Mouse (Mus musculus) layer of hippocampus, postnatal 14 days (tissue): ENCODE data around the gene Pgap3. TPM values are rescaled to one million over a fixed set of nuclear protein-coding genes. Genes with fewer than 3 reads are reported as not detected.
"Not testable (repeated sequence)": the region's sequence is repeated elsewhere in the genome, so short reads cannot be mapped to it uniquely, and the experiment has no call there.

Source experiments
- DNase-seq, 2 experiments: peaks; one replicate each; pipeline ENCODE4 v3.0.0; 2021 to 2022; ENCODE audit warnings: low spot score in 2 of 2, mixed read lengths in 1 of 2
- total RNA-seq, 2 experiments: library from RNA; stranded (reverse); gene quantifications; 2 replicates each; pipeline ENCODE4 v1.2.3; 2021

Pgap3 gene
- total RNA-seq, 2 experiments from 2014 or later: 10.0 to 10.1 TPM

DNA sequence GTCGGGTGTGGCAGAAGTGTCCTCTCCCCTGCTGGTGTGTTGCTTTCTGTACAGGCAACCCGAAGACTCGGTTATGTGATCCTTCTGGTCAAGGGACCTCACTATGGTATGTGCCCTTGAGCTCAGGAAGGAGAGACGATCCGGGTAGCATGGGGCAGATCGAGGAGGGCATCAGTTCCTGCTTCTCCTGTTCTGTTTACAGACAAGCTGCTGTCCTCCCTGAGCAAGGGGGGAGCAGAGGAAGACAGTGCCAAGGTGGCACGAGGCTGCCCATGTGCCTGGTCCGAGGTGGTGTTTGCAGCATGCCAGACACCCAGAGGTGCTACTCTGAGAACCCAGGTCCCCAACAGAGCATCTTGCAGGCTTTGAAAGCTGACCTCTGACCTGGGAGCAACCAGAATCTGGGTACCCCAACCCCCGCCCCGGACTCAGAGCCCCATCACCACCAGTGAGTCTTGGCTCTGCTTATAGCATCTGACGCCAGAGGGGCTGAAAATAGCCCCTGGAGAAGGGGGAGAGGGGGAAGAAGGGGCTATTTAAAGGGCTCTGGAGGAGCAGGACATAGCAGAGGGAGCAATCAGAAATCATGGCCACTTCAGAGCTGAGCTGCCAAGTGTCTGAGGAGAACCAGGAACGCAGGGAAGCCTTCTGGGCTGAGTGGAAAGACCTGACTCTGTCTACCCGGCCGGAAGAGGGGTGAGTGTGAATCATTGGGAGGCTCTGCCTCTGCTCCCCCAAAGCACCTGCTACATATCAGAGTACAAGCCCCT lies 16.8 kb downstream of the Pgap3 start, which contains the start of gene Tcap:
TSS of gene Tcap (plus strand) at position 551 of the 770 bp plus-strand sequence.
- no peak for DNase-seq

DNA sequence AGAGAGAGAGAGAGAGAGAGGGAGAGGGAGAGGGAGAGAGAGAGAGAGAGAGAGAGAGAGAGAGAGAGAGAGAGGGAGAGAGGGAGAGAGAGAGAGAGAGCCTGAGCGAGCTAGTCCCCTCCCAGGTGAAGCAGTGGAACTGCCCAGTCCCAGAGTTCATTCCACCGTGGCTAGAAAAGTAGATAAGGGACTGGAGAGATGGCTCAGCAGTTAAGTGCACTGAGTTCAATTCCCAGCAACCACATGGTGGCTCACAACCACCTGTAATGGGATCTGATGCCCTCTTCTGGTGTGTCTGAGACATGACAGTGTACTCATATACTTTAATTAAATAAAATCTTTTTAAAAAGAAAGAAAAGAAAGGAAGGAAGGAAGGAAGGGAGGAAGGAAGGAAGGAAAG lies 17.9 kb downstream of the Pgap3 start:
- not testable (repeated sequence) for DNase-seq

- no peak for DNase-seq
These were observed 18.6 kb downstream of the Pgap3 start for GRCm38 (mm10) chr11:98381651-98382050.

DNA sequence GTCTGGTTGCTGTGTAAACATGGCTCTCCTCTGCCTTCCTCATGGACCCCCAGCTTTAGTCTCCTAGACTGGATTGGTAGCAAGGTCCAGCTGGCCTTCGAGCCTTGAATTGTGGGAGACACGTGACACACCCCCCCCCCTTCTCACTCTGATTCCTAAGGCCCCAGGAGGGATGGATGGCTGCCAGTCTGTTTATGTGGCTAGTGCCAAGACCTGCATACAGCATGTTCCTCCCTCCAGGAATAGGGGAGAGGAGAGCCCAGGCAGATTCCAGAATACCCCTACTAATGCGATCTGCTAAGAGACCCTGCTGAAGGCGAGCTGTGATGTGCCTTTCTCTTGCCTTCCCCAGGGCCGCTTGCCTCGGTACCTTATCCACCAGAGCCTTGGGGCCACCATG lies 20.2 kb downstream of the Pgap3 start:
- DNase-seq: no peak

GRCm38 (mm10) chr11:98379379-98379778 lies 20.9 kb downstream of the Pgap3 start:
- DNase-seq: no peak

GRCm38 (mm10) chr11:98377787-98378186 lies 22.5 kb downstream of the Pgap3 start:
- DNase-seq: no peak

DNA sequence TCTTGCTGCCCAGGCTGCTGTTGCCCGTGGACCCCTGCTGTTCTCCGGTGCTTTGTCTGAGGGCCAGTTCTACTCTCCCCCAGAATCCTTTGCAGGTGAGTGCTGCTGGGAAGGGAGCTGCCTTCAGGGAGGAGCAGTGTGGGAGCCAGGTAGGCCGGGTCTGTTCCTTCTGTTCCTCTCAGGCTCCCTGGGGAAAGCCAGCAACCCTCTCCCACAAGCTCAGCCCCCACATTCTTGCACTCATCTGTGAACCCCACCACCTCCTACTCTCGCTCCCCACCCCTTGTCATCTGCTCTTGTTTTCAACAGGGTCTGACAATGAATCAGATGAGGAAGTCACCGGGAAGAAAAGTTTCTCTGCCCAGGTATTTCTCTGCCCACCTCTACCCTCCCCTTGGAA lies 23.5 kb downstream of the Pgap3 start:
- DNase-seq: no peak

GRCm38 (mm10) chr11:98374266-98374665 lies 26.0 kb downstream of the Pgap3 start:
- no peak for DNase-seq

DNA sequence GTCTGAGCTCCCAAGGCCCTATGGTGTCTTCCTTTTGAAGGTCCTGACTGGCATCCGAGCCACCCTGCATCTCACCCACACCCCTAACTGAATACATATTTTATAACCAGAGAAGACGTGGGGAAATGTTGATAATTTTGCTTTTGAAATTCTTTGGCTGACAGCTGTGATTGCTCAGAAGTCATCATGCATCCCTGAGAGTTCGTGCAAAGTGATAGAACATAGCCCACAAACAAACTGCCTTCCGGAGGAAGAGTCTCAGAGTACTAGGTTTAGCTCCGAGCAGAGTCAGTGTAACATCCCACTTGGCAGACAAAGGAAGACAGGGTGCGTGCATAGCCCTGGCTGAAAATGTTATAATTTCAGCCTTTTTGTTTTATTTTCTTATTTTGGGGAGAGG lies 27.0 kb downstream of the Pgap3 start:
- no peak for DNase-seq

GRCm38 (mm10) chr11:98372406-98372805 lies 27.9 kb downstream of the Pgap3 start:
- DNase-seq: peak; percentile 54 to 68

- no peak for DNase-seq
These were observed 28.6 kb downstream of the Pgap3 start for GRCm38 (mm10) chr11:98371556-98372240.

DNA sequence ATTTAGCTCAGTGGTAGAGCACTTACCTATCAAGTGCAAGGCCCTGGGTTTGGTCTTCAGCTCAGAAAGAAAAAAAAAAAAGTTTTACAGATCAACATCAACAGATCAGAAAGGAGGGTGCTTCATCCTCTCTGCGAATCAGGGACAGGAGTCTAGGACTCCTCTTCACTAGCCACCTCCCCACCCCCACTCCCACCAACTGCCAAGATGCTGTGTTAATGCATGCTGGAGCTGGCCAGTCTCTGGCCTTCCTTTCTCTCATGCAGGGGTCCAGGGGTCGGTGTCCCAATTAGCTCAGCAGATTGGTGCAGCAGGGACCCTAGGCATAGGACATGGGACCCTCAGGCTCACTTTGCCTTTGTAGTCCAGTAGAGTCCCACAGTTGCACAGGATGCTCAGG lies 29.7 kb downstream of the Pgap3 start:
- DNase-seq: no peak

GRCm38 (mm10) chr11:98369337-98369736 lies 31.0 kb downstream of the Pgap3 start:
- peak in 1 of 2 experiments; percentile 77 for DNase-seq

DNA sequence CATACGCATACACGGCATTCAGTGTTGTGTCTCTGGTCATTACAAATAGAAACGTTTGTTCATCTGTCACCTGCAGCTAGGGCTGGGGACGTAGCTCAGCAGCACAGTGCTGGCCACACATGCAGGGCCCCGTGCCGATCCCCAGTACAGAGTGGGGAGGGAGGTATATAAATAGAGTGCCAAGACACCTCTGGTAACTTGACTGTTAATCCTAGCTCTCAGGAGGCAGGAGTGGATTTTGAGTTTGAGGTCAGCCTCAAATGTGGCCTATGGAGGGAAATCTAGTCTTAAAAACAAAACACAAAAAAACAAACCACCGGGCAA lies 32.5 kb downstream of the Pgap3 start:
- no peak for DNase-seq

- DNase-seq: no peak
These were observed 33.0 kb downstream of the Pgap3 start for GRCm38 (mm10) chr11:98367171-98367862.

- no peak for DNase-seq
These were observed 34.0 kb downstream of the Pgap3 start for GRCm38 (mm10) chr11:98366290-98366689.

DNA sequence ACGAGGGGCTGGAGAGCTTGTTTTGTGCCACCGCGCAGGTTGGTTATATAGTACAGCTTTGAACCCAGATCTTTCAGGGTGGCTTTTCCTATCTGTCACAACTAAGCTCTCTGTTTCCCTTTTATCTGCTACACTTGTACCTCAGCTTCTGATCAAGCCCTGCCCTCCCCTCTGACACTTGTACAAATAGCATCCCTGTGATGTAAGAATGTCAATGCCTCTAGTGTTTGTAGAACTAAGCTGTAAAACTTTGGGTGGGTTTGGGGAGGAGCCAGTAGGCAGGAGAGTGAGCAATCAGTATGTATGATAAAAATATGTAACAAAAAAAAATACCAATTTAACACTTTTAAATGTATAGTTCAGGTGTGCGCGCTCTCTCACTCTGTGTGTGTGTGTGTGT lies 35.9 kb downstream of the Pgap3 start:
- no peak for DNase-seq

GRCm38 (mm10) chr11:98363817-98364216 lies 36.5 kb downstream of the Pgap3 start:
- no peak for DNase-seq

DNA sequence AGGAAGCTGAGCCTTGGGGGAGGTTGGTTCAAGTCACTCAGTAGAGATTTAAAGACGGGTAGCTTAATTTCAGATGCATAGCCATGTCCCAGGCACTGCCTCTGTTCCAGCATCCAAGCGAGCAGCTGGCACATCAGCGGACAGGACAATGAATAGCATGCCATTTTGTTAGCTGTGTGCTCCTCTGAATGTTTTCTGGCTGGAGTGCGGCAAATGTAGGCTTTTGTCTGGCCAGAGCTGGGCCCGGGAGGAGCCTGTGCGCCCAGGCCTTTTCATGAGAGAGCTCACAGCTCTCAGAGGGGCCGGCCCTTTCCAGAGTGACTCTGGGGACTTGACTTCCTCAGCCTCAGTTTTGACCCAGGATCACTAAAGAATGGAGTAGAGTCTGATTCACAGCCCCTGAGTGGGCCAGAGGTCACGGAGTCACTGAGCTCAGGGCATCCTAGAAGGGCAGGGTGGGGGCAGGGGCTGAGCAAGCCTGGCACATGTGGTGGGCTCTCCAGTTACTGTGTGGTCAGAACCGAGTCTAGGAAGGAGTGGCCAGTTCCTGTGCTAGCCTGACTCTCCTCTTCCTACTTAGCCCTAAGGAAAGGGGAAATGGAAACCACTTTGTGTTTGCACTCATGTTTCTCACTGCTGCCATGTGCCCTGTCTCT lies 39.3 kb downstream of the Pgap3 start:
- DNase-seq: no peak

DNA sequence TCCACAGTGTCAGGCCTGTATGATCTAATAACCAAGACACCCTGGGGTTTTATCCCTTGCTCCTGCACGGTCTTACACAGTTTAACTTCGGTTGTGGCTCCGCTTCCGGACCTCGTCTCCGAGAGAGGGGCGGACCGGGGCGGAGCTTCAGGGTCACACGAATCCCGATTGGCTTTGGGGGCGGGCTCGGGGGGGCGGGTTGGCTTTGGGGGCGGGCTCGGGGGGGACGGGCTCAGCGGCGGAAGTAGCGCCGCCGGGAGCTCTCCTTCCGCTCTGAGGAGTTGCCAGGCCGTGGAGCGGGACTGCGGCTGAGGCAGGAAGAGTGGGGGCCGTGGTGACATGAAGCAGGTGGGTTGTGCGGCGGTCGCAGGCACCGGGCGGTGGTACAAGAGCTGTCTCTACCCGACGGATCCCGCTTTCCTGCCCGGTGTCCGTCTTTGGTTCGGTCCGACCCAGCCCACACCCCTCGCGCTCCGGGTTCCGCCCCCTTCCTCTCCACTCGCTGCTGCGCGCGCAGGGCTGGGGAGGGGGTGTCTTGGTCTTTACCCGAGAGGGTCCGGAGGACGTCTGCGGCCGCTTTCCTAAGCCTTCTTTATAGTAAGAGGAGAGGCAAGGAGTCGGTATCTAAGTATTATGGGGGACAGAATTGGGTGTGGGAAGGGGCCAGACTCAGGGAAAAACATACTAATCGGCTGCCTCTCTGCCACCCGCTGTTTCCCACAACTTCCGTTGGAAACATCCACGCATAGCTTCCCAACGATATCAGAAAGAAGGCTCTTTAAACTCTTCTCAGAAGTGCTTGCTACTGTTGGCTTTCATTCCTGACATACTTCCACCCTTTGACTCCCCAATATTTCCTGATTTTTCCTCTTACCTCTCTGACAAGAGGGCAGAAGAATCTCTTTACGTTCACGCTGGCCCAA lies 41.9 kb downstream of the Pgap3 start, which contains the start of gene Stard3:
TSS of gene Stard3 (plus strand) at position 208 of the 923 bp plus-strand sequence.
- peak; percentile 83 to 84 for DNase-seq
